8 mouse cellular contexts compared by ENCODE assay signal in the genomic region with DNA sequence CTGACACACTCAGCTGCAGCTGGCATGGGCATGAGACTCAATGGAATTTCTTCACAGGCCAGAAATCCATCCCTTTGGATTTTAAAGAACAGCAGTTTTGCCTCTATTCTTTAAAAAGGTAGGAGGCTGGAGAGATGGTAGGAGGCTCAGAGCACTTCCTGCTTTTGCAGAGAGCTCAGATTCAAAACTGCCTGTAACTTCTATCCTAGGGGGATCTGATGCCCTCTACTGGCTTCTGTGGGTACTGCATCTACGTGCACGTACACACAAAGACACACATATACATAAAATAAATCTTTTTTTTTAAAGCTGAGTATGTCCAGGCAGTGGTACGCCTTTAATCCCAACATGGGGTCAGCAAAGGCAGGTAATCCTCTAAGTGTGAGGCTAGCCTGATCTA. TPM values are rescaled to one million over a fixed set of nuclear protein-coding genes. Genes with fewer than 3 reads are reported as not detected.
A peak's percentile ranks its signal among the peaks of the same experiment; 100 is the strongest.
DNase-seq lines count a peak whose midpoint lies in the region; ATAC-seq lines count a peak whose summit lies in the region.

No protein-coding gene starts in this region.

- peak overlapping the region; percentile 82 for H3K27ac ChIP-seq in limb, embryonic 13.5 days

- WGBS in limb, embryonic 13.5 days, result 86% methylated on average over 3 of the region's 3 CpGs

- intact Hi-C loops in left cerebral cortex, postnatal 25 days (cut with DNase I), result no loop called here

- peak; percentile 35 for DNase-seq in layer of hippocampus, adult 11-12 months (ENCODE audit: low spot score)
- DNase-seq in layer of hippocampus, adult 9-11 months, result no peak
- peak; percentile 10 for DNase-seq in c-Kit-positive CD71-positive TER-119-positive erythroid progenitor cells, embryonic 14.5 days (ENCODE audit: low spot score)
- DNase-seq in neural tube, embryonic 10.5 days (ENCODE audit: extremely low spot score, low spot score), result peak; percentile 47
- DNase-seq in left cerebral cortex, postnatal 25 days (ENCODE audit: low spot score in 2 of 2), result no peak
- no peak for DNase-seq in kidney, adult 11 months

- H3K9ac ChIP-seq in limb, embryonic 13.5 days, result no peak overlapping the region

- H3K4me2 ChIP-seq in limb, embryonic 13.5 days (replicated peaks), result no peak overlapping the region

- peak; percentile 43 for ATAC-seq in granulocyte monocyte progenitor cell, adult 5-6 weeks (replicated peaks; ENCODE audit: poor library complexity, severe bottlenecking)
- ATAC-seq in limb, embryonic 13.5 days (ENCODE audit: low FRiP score, low read depth), result no peak

- no peak overlapping the region for H3K4me3 ChIP-seq in limb, embryonic 13.5 days

- no peaks in the 10 kb centered on the region for H3K9me3 ChIP-seq in limb, embryonic 13.5 days

- 0 out of 2 replicates have a peak, but pooled peaks cover 3% of the 10 kb centered on the region for H3K36me3 ChIP-seq in limb, embryonic 13.5 days

- no peaks in the 10 kb centered on the region for H3K27me3 ChIP-seq in limb, embryonic 13.5 days

- peaks cover 34% of the 10 kb centered on the region for H3K4me1 ChIP-seq in limb, embryonic 13.5 days

RNA-seq across cellular contexts. Expression of gene Pdpn, which starts 19.2 kb away (rescaled TPM):
- total RNA-seq in granulocyte monocyte progenitor cell, adult 5-6 weeks (2014; fragmentation: Nextera tagmentation), result not detected in 2 replicates
- total RNA-seq in granulocyte monocyte progenitor cell, adult 5-6 weeks (2017), result not detected in 2 replicates
- 62.5 and 63.3 TPM in 2 replicates for polyA plus RNA-seq in limb, embryonic 13.5 days (2015; fragmentation: Nextera tagmentation; extraction: Ambion mirVana)
- total RNA-seq in left cerebral cortex, postnatal 25 days (2021), result 10 to 100 TPM; 14.7 to 15.9 TPM

Comparison
In these comparisons a context has a peak if more than half of its experiments do, and no peak if none do; other contexts are left out.
1. DNase-seq: peak in layer of hippocampus, adult 11-12 months (single experiment), c-Kit-positive CD71-positive TER-119-positive erythroid progenitor cells, embryonic 14.5 days (single experiment) and neural tube, embryonic 10.5 days (single experiment); none in layer of hippocampus, adult 9-11 months (single experiment), left cerebral cortex, postnatal 25 days (0 of 2) and kidney, adult 11 months (single experiment).
2. RNA of gene Pdpn, which starts 19.2 kb away (total RNA-seq): 14.7 to 15.9 TPM in left cerebral cortex, postnatal 25 days; not detected in granulocyte monocyte progenitor cell, adult 5-6 weeks; every median in the first group is over 10 times any median in the second.